Mouse (Mus musculus) myocyte (in vitro differentiated cells): ENCODE measurements at regions not wholly inside any gene's neighbourhood (a gene's known extent, or its start where the extent isn't known, plus 50 kb on each side); places are given as distances from the start of the nearest gene placed in this dataset.

Source experiments
- E2F4 ChIP-seq: IDR thresholded peaks from one replicate; pipeline ENCODE4 v1.6.1; 2011; ENCODE audit warnings: mild to moderate bottlenecking, control low read depth, moderate library complexity; ENCODE audit not compliant: insufficient read depth
- POLR2A ChIP-seq: IDR thresholded peaks from one replicate; pipeline ENCODE4 v1.6.1; 2011; ENCODE audit warnings: low read depth, mild to moderate bottlenecking, control low read depth, moderate library complexity; ENCODE audit not compliant: insufficient read length
- TCF12 ChIP-seq: IDR thresholded peaks from one replicate; pipeline ENCODE4 v1.6.1; 2011; ENCODE audit warnings: mild to moderate bottlenecking, control low read depth; ENCODE audit not compliant: poor library complexity, insufficient read depth, severe bottlenecking
- USF1 ChIP-seq: IDR thresholded peaks from one replicate; pipeline ENCODE4 v1.6.1; 2011; ENCODE audit warnings: low read depth, mild to moderate bottlenecking, control low read depth, moderate library complexity

DNA sequence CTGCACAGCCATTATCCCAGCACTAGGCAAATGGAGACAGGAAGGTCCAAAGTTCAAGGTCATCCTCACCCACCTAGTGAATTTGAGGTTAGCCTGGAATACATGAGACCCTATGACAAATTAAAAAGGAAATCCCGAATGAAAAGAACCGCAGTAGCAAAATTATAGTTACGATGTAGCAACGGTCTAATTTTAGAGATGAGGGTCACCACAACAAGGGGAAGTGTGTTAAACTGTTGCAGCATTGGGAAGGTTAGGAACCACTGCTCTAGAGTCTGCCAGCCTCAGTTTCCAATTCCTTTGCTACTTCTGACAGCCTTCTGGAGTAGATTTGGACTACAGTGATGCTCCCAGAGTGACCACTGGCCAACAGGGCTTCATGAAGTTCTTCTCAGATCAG lies 121.6 kb upstream of the Efna5 start:
- TF ChIP-seq E2F4 (no peak), USF1 (no peak), TCF12 (no peak), POLR2A (no peak)
